Mouse (Mus musculus) CH12.LX (cell line): Measurements from ENCODE around the gene Hecw2.

ENCODE experiments used
- CTCF ChIP-seq, 2 experiments: IDR thresholded peaks in 1 of 2; conservative IDR thresholded peaks in 1 of 2; 2 replicates each; pipeline ENCODE4 v1.5.1; 2011 to 2012; ENCODE audit warnings: low read depth in 2 of 2, low read length in 2 of 2, improper control_type of control experiment in 1 of 2, inconsistent platforms in 1 of 2, mild to moderate bottlenecking in 1 of 2, moderate library complexity in 1 of 2
- TCF12 ChIP-seq: IDR thresholded peaks from 2 replicates; pipeline ENCODE4 v1.6.1; 2014; ENCODE audit warnings: low read depth, mild to moderate bottlenecking, inconsistent platforms, low read length, improper control_type of control experiment
- ZMIZ1 ChIP-seq: IDR thresholded peaks from 2 replicates; pipeline ENCODE4 v1.6.1; 2012; ENCODE audit warnings: low read depth, mild to moderate bottlenecking, inconsistent platforms, low read length, improper control_type of control experiment

GRCm38 (mm10) chr1:53940268-53941017 lies 254.5 kb downstream of the Hecw2 start:
- no peak for TF ChIP-seq TCF12
- TF ChIP-seq CTCF (conservative IDR thresholded peaks at IDR 0.05 in 1 of 2, IDR thresholded peaks at IDR 0.05 in 1 of 2; ENCODE audit: low read depth in 2 of 2, low read length in 2 of 2) = no peak
- TF ChIP-seq ZMIZ1 = no peak
